Mouse (Mus musculus) hindbrain, embryonic 11.5 days (tissue): Measurements from ENCODE around the gene Armh3. TPM values are rescaled to one million over a fixed set of nuclear protein-coding genes. Genes with fewer than 3 reads are reported as not detected.
A peak's percentile ranks its signal among the peaks of the same experiment; 100 is the strongest.

Experiments used
- ATAC-seq: fragments of 200-750 bp; cut with Nextera tagmentation; 2 replicates; pipeline ENCODE4 v1.8.0; 2017; ENCODE audit warnings: mild to moderate bottlenecking, moderate TSS enrichment, moderate library complexity; ENCODE audit not compliant: low FRiP score
- DNase-seq: peaks from one replicate; pipeline ENCODE4 v3.0.0-alpha.2; 2015; ENCODE audit warnings: low spot score
- H3K27ac ChIP-seq: fragments of 300-500 bp; sonication (generic); 2 replicates; pipeline ENCODE4 v1.5.1; 2014; ENCODE audit warnings: mild to moderate bottlenecking, low read depth, low read length
- H3K27me3 ChIP-seq: fragments of 300-500 bp; sonication (generic); 2 replicates; pipeline ENCODE4 v1.6.1; 2014; ENCODE audit warnings: mild to moderate bottlenecking, low read length, moderate library complexity, mixed read lengths; ENCODE audit not compliant: control insufficient read depth, insufficient read depth
- H3K36me3 ChIP-seq: fragments of 300-500 bp; sonication (generic); 2 replicates; pipeline ENCODE4 v1.6.1; 2014; ENCODE audit warnings: mild to moderate bottlenecking, low read length, moderate library complexity, mixed read lengths; ENCODE audit not compliant: control insufficient read depth, insufficient read depth
- H3K4me1 ChIP-seq: fragments of 300-500 bp; sonication (generic); replicated peaks from 2 replicates; pipeline ENCODE4 v1.6.1; 2014; ENCODE audit warnings: low read length, mixed read lengths; ENCODE audit not compliant: control insufficient read depth, insufficient read depth
- H3K4me2 ChIP-seq: fragments of 300-500 bp; sonication (generic); replicated peaks from 2 replicates; pipeline ENCODE4 v1.6.1; 2014; ENCODE audit warnings: mild to moderate bottlenecking, low read depth, low read length
- H3K4me3 ChIP-seq: fragments of 300-500 bp; sonication (generic); 2 replicates; pipeline ENCODE4 v1.5.1; 2014; ENCODE audit warnings: low read depth, low read length
- H3K9ac ChIP-seq: fragments of 300-500 bp; sonication (generic); 2 replicates; pipeline ENCODE4 v1.6.1; 2014; ENCODE audit warnings: low read depth, low read length
- H3K9me3 ChIP-seq: fragments of 300-500 bp; sonication (generic); 2 replicates; pipeline ENCODE4 v1.6.1; 2016; ENCODE audit warnings: low read length; ENCODE audit not compliant: control insufficient read depth
- WGBS: fragments of 180-500 bp; shearing (Covaris S2); extraction: QIAGEN DNeasy Blood & Tissue Kit; methylation state at CpG from one replicate; pipeline ENCODE4 v1.1.7; 2014; 5-methylcytosine and 5-hydroxymethylcytosine counted together
- polyA plus RNA-seq: library from polyadenylated mRNA; unstranded; fragments of >200 nt; fragmentation: Nextera tagmentation; extraction: Ambion mirVana; gene quantifications from 2 replicates; pipeline ENCODE4 v1.2.1, GENCODE M21; 2014

Armh3 gene
- polyA plus RNA-seq, 1 experiment from 2014 or later, result 15.3 TPM

DNA sequence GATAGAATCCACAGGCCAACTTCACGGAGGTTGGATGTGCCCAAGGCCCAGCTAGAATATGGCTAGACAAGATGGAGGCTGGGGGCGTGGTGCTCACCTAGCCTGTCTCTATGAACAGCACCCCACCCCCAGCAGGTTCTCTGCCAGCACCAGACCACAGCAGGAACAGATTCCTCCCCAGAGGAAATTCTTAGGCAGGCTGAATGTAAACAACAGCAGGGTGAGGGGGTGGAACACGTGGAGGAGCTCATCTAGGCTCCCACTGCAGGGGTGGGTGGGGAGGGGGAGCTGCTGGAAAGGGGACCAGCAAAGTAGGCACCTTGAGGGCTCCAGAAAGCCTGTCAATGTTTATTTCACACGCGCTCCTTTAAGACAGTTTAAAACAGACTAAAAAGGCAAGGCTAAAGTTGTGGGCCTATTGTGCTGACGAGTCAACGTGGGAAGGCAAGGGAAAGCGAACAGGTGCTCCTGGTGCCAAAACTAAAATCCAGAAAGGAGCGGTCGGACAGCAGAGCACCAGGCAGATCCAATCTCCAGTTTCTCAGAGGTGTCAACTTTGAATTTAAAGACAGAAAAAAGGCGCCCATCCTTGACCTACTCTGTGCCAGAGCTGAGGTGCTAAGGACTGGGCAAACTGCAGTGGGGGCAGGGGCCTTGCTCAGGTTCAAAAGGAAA is 180.3 kb downstream of the Armh3 start:
- 74% methylated on average over 11 of the region's 11 CpGs for WGBS
- Histone ChIP-seq H3K9ac (no peak overlapping the region), H3K4me2 (no peak overlapping the region), H3K27ac (no peak overlapping the region), H3K9me3 (no peaks in the 10 kb centered on the region), H3K36me3 (no peaks in the 10 kb centered on the region), H3K27me3 (peaks cover 4% of the 10 kb centered on the region; the same call in 1 of the 2 replicates), H3K4me1 (peaks cover 5% of the 10 kb centered on the region), H3K4me3 (no peak overlapping the region)
- no peak for ATAC-seq
- DNase-seq, result no peak

DNA sequence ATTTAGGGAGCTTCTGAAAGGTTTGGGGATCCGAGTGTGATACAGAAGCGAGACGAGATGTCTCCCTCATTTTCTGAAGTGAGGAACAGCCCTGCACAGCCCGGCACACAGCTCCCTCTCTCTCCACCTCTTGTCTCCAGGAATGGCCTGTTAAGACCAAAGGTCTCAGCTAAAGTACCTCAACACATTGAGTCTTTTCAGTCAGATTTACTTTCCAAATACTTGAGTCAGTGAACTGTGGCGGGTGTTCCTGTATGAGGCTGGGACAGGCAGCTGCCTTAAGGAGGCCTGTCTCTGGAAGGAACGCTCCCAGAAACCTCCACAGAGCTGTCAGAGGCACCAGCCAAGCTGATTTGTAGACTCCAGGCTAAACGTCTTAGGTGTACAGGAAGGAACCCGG is 181.6 kb downstream of the Armh3 start:
- ATAC-seq (no peak), DNase-seq (no peak)
- Histone ChIP-seq H3K4me3 (no peak overlapping the region), H3K4me1 (peaks cover 13% of the 10 kb centered on the region), H3K4me2 (no peak overlapping the region), H3K27me3 (peaks cover 7% of the 10 kb centered on the region), H3K36me3 (no peaks in the 10 kb centered on the region), H3K27ac (no peak overlapping the region), H3K9me3 (no peaks in the 10 kb centered on the region), H3K9ac (no peak overlapping the region)
- 29% methylated on average over 8 of the region's 8 CpGs for WGBS

DNA sequence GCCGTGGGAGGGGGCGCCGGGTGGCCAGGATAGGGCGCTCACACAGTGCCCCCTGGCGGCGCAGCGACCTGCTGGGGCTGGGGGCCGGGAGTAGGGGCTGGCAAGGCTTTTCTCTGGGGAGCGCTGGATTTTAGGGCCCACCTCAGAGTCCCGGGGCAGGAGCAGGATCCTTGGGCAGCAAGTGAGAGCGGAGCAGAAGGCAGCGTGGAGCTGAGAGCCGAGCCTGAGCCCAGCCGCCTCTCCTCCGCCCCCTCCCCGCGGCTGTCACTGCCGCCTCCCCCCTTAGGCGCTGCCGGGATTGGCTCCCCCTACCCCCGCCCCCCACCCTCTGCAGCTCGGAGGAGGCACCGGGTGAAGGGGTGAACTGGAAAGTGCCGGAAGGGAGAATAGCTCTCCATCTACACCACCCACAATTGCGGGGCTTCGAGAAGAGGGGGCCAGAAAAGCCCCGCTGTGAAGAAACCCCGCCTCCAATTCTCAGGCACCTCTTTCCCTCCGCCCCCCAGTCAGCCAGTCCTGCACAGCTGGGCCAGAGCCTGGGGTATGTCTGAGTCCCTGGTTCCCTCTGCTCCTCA is 182.4 kb downstream of the Armh3 start, which contains the start of gene Kcnip2:
Kcnip2 (minus strand) TSS at position 231 of the 575 bp plus-strand sequence.
- H3K27ac ChIP-seq, result no peak within 1 kb of the TSS
- ATAC-seq (peak; percentile 40), DNase-seq (peak; percentile 68)
- H3K4me1 ChIP-seq, result peaks cover 13% of the 10 kb centered on the region
- H3K4me2 ChIP-seq, result peak within 1 kb of the TSS; percentile 90
- H3K36me3 ChIP-seq, result no peaks in the 10 kb centered on the region
- no peaks in the 10 kb centered on the region for H3K9me3 ChIP-seq
- H3K27me3 ChIP-seq, result peaks cover 7% of the 10 kb centered on the region
- H3K4me3 ChIP-seq, result peak within 1 kb of the TSS; percentile 38
- H3K9ac ChIP-seq, result peak within 1 kb of the TSS; percentile 58; the same call in 1 of the 2 replicates
- WGBS, result under 1% methylated on average over 22 of the region's 29 CpGs

DNA sequence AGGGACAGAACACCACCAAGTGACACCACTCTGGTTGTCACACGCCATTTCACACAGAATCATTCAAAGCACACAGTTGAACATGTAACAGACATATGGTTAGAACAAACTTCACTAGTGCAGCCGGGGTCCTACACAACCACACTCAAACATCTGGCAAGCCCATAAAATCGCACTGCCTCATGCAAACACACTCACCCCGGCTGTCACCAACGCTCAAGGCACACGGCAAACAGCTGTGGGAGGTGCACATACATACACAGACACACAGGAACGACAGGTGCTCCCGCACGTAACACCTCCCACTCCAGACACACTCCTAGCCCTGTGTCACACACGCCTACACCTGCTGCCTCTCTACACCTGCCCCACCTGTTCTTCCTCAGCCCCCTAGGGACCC is 183.1 kb downstream of the Armh3 start:
- Histone ChIP-seq H3K27me3 (peaks cover 7% of the 10 kb centered on the region), H3K36me3 (no peaks in the 10 kb centered on the region), H3K4me3 (peak overlapping the region; percentile 38), H3K9me3 (no peaks in the 10 kb centered on the region), H3K4me1 (peaks cover 13% of the 10 kb centered on the region), H3K27ac (no peak overlapping the region), H3K4me2 (peak overlapping the region; percentile 90), H3K9ac (no peak overlapping the region)
- WGBS, result 69% methylated on average over 10 of the region's 10 CpGs
- no peak for ATAC-seq
- no peak for DNase-seq

DNA sequence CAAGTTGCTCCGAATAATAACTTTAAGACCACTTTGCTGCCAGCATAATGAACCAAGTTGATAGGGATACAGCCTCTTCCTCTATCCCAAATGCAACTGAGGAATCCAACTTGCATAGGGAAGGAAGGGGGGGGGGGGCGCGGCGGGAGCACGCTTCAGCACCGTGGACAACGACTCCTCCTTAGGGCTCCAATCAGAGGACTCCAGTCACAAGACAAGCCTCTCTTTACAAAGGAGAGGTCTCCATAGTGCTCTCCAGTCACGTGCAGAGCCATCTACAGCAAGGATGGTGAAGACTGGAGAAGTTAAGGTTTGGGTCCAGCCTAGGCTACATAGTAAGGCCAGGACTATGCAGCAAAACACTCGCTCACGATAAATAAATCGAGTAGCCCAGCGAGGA is 184.5 kb downstream of the Armh3 start:
- Histone ChIP-seq H3K4me2 (no peak overlapping the region), H3K4me1 (peaks cover 13% of the 10 kb centered on the region), H3K9ac (no peak overlapping the region), H3K4me3 (no peak overlapping the region), H3K27ac (no peak overlapping the region), H3K9me3 (no peaks in the 10 kb centered on the region), H3K27me3 (peaks cover 7% of the 10 kb centered on the region), H3K36me3 (no peaks in the 10 kb centered on the region)
- no peak for ATAC-seq
- peak; percentile 51 for DNase-seq
- 13% methylated on average over 12 of the region's 12 CpGs for WGBS

DNA sequence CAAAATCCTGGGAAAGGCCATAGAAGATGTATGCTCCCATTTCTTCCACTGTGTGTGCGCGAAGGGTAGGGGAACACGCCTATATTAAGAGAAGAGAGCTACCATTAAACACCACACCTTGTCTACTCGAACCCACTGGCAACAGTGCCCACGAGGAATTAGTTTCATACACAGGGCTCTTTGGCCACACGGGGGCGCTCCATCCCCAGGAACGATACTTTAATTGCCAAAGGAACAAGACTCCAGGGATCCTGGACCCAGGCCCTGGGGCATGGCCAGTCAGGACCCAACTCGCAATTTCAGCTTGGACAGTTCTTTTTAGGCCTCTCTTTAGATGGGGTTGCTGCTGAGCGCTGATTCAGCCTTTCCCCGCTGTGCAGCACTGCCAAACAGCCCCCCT is 185.0 kb downstream of the Armh3 start:
- Histone ChIP-seq H3K27me3 (peaks cover 7% of the 10 kb centered on the region), H3K9ac (no peak overlapping the region), H3K4me1 (peaks cover 13% of the 10 kb centered on the region), H3K4me2 (no peak overlapping the region), H3K27ac (no peak overlapping the region), H3K4me3 (no peak overlapping the region), H3K9me3 (no peaks in the 10 kb centered on the region), H3K36me3 (no peaks in the 10 kb centered on the region)
- WGBS, result 10% methylated on average over 11 of the region's 11 CpGs
- DNase-seq (peak; percentile 90), ATAC-seq (0 out of 2 replicates have a peak, but pooled peaks have one; percentile 17)

DNA sequence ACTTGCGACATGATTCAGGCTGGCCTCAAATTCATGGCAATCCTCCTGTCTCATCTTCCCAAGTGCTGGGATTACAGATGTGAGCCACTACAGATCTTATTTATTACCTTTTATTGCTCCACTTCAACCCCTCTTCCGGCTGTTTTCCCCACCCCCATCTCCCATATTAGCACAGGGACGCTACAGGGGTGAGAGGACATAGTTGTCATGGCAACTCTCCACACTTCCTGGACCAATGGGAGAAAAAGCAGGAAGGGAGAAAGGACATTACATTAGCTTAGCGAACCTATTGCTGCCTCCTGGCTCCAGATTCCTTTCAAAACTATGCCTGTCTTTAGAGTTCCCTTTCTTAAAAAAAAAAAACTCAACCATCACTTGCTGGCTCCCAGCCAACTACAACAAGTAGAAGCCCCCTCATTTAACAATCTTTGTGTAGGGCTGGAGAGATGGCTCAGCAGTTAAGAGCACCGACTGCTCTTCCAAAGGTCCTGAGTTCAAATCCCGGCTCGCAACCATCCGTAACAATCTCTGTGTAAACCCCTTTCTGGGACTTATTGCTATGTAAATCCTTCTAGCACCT is 185.5 kb downstream of the Armh3 start:
- DNase-seq, result peak; percentile 41
- no peaks in the 10 kb centered on the region for H3K9me3 ChIP-seq
- peak overlapping the region; percentile 45 for H3K4me2 ChIP-seq
- H3K9ac ChIP-seq, result no peak overlapping the region
- 0 out of 2 replicates have a peak, but pooled peaks have one; percentile 38 for ATAC-seq
- H3K4me1 ChIP-seq, result peaks cover 13% of the 10 kb centered on the region
- peak overlapping the region; percentile 29; the same call in 1 of the 2 replicates for H3K4me3 ChIP-seq
- WGBS, result 16% methylated on average over 8 of the region's 8 CpGs
- H3K27me3 ChIP-seq, result peaks cover 7% of the 10 kb centered on the region
- H3K27ac ChIP-seq, result no peak overlapping the region
- no peaks in the 10 kb centered on the region for H3K36me3 ChIP-seq

DNA sequence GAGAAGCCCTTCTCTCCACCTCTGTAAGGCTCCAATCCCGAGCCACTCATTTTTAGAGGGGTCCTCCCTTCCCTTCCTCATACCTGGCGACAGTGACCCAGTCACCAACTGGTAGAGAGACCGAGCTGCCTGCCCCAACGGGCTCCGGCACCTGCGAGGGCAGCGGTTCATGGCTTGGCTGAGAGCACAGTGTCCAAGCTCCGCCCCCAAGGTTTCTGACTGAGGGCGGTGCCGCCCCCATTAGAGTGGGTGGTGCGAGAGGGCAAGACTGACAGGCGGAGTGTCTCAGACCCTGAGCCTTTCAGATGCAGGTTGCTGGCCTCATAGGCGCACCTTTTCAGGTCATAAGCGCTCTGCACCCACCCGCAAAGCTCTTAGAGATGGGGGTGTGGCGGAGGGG is 186.2 kb downstream of the Armh3 start:
- H3K9ac ChIP-seq, result no peak overlapping the region
- no peak overlapping the region for H3K27ac ChIP-seq
- H3K36me3 ChIP-seq, result no peaks in the 10 kb centered on the region
- 2% methylated on average over 16 of the region's 16 CpGs for WGBS
- ATAC-seq (peak; percentile 39; the same call in 1 of the 2 replicates), DNase-seq (peak; percentile 63)
- peaks cover 7% of the 10 kb centered on the region for H3K27me3 ChIP-seq
- H3K4me3 ChIP-seq, result peak overlapping the region; percentile 29
- H3K9me3 ChIP-seq, result no peaks in the 10 kb centered on the region
- peak overlapping the region; percentile 45 for H3K4me2 ChIP-seq
- peaks cover 13% of the 10 kb centered on the region for H3K4me1 ChIP-seq
